Mouse (Mus musculus) embryonic stem cell, embryonic (primary cell): Measurements from ENCODE around the gene Tmem86b.
"Not testable (repeated sequence)": the region's sequence is repeated elsewhere in the genome, so short reads cannot be mapped to it uniquely, and the experiment has no call there.

Experiments used
- CTCF ChIA-PET, 4 experiments: fragments of 300-600 bp in 2 of 4; fragments of 350-600 bp in 2 of 4; sonication (Branson Sonifier 250); formaldehyde crosslinking; loops; one replicate each; lab custom pipeline; 2022; ENCODE audit warnings: inconsistent platforms in 2 of 4; lab: Charles Lee
- POLR2A ChIA-PET, 4 experiments: fragments of 300-600 bp in 2 of 4; fragments of 350-600 bp in 2 of 4; sonication (Branson Sonifier 250); formaldehyde crosslinking; loops; one replicate each; lab custom pipeline; 2022; ENCODE audit warnings: antibody characterized with exemption in 4 of 4, inconsistent platforms in 1 of 4; lab: Charles Lee

Tmem86b gene

GRCm38 (mm10) chr7:4624343-4624742 is 6.9 kb downstream of the Tmem86b start:
- POLR2A ChIA-PET, result interaction anchor here in 3 of 4 experiments (1.0 to 2.4 kb wide), 7 partner anchors 12 to 276 kb away, joined by 3 to 8 read pairs (median 3); partner anchors contain the start of genes Dnaaf3 (in 1 of the 3), Rpl28 (in 1 of the 3) and Ube2s (in 1 of the 3)

DNA sequence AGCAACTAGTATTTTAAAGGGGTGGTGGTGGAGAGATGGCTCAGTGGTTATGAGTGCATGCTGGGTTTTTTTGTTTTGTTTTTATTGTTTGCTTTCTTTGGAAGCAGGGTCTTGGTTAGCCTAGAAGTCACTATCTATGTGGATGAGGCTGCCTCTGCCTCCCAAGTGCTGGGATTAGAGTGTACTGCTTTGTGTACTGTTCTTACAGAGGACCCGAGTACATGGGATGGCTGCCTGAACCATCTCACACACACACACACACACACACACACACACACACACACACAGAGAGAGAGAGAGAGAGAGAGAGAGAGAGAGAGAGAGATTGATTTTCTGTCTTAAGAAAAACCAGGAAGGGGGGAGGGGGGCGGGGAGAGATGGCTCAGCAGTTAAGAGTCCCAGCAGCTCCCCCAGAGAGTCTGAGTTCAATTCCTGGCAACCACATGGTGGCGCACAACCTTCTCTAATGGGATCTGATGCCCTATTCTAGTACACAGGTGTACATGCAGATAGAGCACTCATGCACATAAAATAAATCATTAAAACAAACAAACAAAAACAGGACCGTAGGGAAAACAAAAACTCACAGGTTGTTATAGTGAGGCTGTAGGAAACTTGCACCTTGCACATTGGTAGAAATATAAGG is 7.6 kb downstream of the Tmem86b start:
- POLR2A ChIA-PET, result interaction anchor here in 3 of 4 experiments (0.7 to 2.4 kb wide), 11 partner anchors 9 to 243 kb away, joined by 3 to 8 read pairs (median 3); partner anchors contain the start of genes Ube2s (in 2 of the 3), Cox6b2 (in 1 of the 3), Dnaaf3 (in 1 of the 3) and Rpl28 (in 1 of the 3)
- CTCF ChIA-PET, result interaction anchor here (0.6 to 1.8 kb wide), 29 partner anchors 8 to 390 kb away, joined by 3 to 11 read pairs (median 4); partner anchors contain the start of genes Isoc2a (in 1 of the 4), Kmt5c (in 1 of the 4), Tmem238 (in 1 of the 4) and Tnni3 (in 1 of the 4)

More at GRCm38 (mm10) chr7:4624343-4624742, 6.9 kb downstream of the Tmem86b start:
- CTCF ChIA-PET, result interaction anchor here (0.6 to 1.8 kb wide), 19 partner anchors 9 to 340 kb away, joined by 3 to 11 read pairs (median 4); partner anchors contain the start of genes Isoc2a (in 1 of the 4), Kmt5c (in 1 of the 4), Rpl28 (in 1 of the 4) and Tmem238 (in 1 of the 4)

DNA sequence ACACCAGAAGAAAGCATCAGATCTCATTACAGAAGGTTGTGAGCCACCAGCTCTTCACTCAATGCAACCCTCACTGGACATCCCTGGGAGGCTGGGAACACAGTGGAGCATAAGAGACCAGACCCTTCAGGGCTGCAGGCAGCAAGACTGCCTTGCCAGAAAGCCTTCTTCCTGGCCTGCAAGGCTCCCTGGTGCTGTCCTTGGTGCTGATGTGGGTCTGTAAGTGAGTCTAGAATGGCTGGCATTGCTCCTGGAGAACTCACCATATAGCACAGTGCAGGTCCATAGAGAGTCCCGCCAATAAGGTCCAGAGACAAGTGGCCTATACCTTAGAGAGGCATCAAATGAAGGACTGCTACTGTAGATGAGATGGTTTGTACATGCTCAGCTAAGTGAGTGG is 11.2 kb downstream of the Tmem86b start:
- CTCF ChIA-PET, result interaction anchor here in 1 of 4 experiments (0.6 kb wide), 1 partner anchor 59 kb away, joined by 4 read pairs; no protein-coding TSS in a partner anchor
- POLR2A ChIA-PET, result interaction anchor here in 3 of 4 experiments (0.6 to 1.4 kb wide), 4 partner anchors 173 to 247 kb away, joined by 3 to 4 read pairs (median 3); partner anchors contain the start of genes Rpl28 (in 1 of the 3) and Ube2s (in 1 of the 3)

DNA sequence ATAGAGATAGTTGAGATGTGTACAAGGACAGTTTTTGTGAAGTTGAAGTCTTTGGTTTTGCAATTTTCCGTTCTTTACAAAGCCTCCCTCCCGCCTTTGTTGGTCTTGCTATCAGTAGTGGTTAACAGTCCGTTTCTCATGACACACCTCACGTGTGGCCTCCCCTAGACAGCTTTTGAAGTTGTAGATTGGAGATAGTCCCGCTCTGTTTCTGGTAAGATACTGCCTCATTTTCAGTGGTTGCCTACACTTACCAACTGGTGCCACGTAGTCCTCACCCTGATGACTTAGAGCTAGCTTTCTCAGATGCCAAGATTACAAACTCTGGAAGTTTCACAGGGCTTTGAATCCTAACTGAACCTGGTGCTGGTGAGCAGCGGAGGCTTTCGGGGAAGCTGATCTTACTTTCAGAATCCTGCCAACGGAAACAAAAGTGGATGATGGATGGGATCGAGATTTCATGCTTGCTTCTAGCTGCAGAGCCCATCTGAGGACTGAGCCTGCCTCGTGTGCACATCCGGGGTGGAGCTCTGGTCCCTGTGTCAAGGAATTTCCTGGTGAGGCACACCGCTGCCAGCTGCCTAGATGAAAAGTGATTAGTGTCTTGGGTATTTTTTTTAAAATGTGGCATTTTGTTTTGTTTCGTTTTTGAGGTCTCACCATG is 17.4 kb downstream of the Tmem86b start:
- ChIA-PET POLR2A (interaction anchor here in 3 of 4 experiments (0.5 to 1.1 kb wide), 7 partner anchors 112 to 394 kb away, joined by 3 to 7 read pairs (median 3); partner anchors contain the start of genes Ube2s (in 2 of the 3), Ppp1r12c (in 1 of the 3) and Ssc5d (in 1 of the 3)), CTCF (interaction anchor here in 3 of 4 experiments (0.6 to 1.1 kb wide), 3 partner anchors 10 to 291 kb away, joined by 3 to 5 read pairs (median 3); no protein-coding TSS in a partner anchor)

DNA sequence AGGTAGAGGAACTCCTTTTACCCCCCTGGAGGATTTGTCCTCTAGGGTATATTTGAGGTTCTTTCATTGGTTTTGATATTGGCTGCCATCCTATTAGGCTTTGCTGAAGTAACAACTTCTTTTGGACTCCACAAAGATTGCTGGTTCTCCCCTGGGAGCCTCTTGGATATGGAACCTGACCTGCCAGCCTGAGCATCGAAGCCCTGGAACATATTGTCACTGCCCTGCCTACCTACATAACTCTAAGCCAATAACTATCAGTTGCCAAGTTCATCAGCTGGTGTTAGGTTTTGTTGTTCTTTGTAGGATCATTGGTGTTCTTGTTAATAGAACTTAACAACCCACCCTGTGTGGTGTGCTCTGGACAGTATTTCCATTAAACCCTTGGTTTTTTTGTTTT is 18.3 kb downstream of the Tmem86b start:
- CTCF ChIA-PET, result interaction anchor here in 1 of 4 experiments (0.6 kb wide), 1 partner anchor 69 kb away, joined by 3 read pairs; no protein-coding TSS in a partner anchor
- POLR2A ChIA-PET, result interaction anchor here in 2 of 4 experiments (1.2 to 2.0 kb wide), 3 partner anchors 140 to 180 kb away, joined by 5 to 6 read pairs (median 5); partner anchors contain the start of genes Rpl28 (in 2 of the 2) and Cox6b2 (in 1 of the 2)

GRCm38 (mm10) chr7:4612386-4612785 is 18.8 kb downstream of the Tmem86b start:
- CTCF ChIA-PET, result interaction anchor here in 3 of 4 experiments (0.6 to 1.3 kb wide), 5 partner anchors 11 to 69 kb away, joined by 3 to 12 read pairs (median 4); partner anchors contain the start of gene Ppp6r1 (in 1 of the 3)
- POLR2A ChIA-PET, result interaction anchor here in 3 of 4 experiments (0.7 to 2.0 kb wide), 11 partner anchors 12 to 200 kb away, joined by 3 to 8 read pairs (median 5); partner anchors contain the start of genes Rpl28 (in 2 of the 3), Ube2s (in 2 of the 3) and Cox6b2 (in 1 of the 3)

GRCm38 (mm10) chr7:4611921-4612341 is 19.3 kb downstream of the Tmem86b start:
- ChIA-PET POLR2A (interaction anchor here in 3 of 4 experiments (0.7 to 2.0 kb wide), 12 partner anchors 12 to 201 kb away, joined by 3 to 8 read pairs (median 4); partner anchors contain the start of genes Rpl28 (in 2 of the 3), Ube2s (in 2 of the 3) and Cox6b2 (in 1 of the 3)), CTCF (interaction anchor here in 2 of 4 experiments (0.7 to 1.3 kb wide), 4 partner anchors 12 to 68 kb away, joined by 3 to 12 read pairs (median 4); partner anchors contain the start of gene Ppp6r1 (in 1 of the 2))

DNA sequence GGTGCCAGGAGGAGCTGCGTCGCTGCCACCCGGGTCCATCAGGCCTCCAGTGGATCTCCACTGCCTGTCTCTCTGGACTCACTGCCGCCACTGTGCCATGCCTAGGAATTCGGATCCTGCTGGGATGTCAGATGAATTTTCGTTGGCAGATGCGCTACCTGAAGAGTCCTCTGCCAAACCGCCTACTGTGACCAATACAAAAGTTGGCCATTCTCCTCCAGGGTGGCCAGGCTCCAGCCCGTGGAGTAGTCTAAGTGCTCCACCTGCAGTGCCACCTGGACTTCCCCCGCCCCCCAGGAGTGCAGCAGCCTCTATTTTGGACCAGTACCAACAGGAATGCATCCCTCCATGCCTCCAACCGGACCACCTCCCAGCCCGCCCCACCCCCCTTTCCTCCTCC is 19.7 kb downstream of the Tmem86b start:
- ChIA-PET POLR2A (interaction anchor here in 2 of 4 experiments (0.9 to 2.0 kb wide), 11 partner anchors 12 to 201 kb away, joined by 3 to 8 read pairs (median 5); partner anchors contain the start of genes Rpl28 (in 2 of the 2), Ube2s (in 2 of the 2) and Cox6b2 (in 1 of the 2)), CTCF (interaction anchor here in 2 of 4 experiments (0.7 to 1.3 kb wide), 4 partner anchors 12 to 68 kb away, joined by 3 to 12 read pairs (median 4); partner anchors contain the start of gene Ppp6r1 (in 1 of the 2))

DNA sequence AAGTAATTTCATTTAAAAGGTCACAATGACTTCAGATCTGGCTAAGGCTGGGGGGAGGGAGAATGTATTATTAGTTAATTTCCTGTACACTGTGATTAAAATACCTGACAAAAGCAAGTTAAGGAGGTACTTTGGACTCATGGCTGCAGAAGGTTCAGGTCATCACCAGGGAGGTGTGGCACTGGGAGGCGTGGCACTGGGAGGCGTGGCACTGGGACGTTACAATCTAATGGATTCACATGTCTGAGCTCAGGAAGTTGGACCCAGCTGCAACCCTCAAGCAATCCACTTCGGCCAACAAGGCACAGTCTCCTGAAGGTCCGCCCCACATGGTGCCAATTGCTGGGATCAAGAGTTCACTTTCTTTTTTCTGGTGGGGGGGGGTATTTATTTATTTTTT is 23.2 kb downstream of the Tmem86b start:
- ChIA-PET POLR2A (no interaction called here), CTCF (interaction anchor here in 1 of 4 experiments (0.6 kb wide), 1 partner anchor 326 kb away, joined by 5 read pairs; no protein-coding TSS in a partner anchor)

GRCm38 (mm10) chr7:4603873-4604272 is 27.3 kb downstream of the Tmem86b start, which contains the start of gene Ptprh:
Gene Ptprh (minus strand): TSS chr7:4604041.
- POLR2A ChIA-PET, result interaction anchor here in 3 of 4 experiments (0.6 to 1.6 kb wide), 7 partner anchors 189 to 511 kb away, joined by 3 to 5 read pairs (median 4); partner anchors contain the start of genes Rpl28 (in 2 of the 3) and Ube2s (in 1 of the 3)
- CTCF ChIA-PET, result interaction anchor here in 1 of 4 experiments (0.6 kb wide), 1 partner anchor 44 kb away, joined by 3 read pairs; no protein-coding TSS in a partner anchor

DNA sequence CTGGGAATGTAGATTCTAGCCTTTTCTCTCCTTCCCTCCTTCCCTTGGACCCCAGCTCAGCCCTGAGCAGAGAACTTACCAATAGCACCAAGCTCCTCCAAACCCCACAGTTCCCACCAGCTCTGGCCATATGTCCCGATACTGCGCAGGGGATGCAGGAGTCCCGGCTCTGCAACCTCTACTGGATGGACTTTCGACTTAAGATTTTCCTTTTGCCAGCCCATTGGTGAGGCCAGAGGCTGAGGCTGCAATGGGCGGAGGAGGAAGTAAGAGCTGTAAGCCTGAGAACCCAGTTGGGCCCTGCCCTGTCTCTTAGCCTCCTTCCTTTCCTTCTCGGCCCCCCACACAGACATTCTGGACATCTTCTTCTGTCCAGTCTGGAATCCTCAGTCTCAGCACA is 28.3 kb downstream of the Tmem86b start:
- ChIA-PET CTCF (interaction anchor here in 2 of 4 experiments (0.6 kb wide), 2 partner anchors 41 to 45 kb away, joined by 3 read pairs; no protein-coding TSS in a partner anchor), POLR2A (interaction anchor here in 1 of 4 experiments (1.4 kb wide), 1 partner anchor 325 kb away, joined by 3 read pairs; no protein-coding TSS in a partner anchor)

DNA sequence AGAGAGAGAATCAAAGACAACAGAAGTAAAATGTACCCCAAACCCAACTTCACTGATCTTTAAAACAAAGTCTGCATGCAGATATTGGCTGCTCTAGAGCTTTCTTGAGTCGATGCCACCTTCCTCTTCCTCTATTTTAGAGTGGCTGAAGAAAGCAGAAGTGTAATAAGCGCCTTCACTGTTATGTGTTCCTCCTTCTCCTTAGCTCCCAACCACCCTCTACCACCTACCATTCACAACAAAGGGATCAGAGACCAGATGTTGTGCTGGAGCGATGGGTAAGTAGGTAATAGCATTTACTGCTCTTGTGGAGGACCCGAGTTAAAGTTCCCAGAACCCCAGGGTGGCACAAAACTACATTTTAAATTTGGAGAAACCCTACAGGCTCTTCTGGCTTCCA is 34.2 kb downstream of the Tmem86b start:
- POLR2A ChIA-PET, result not testable (repeated sequence)
- CTCF ChIA-PET, result interaction anchor here in 1 of 4 experiments (0.7 kb wide), 1 partner anchor 70 kb away, joined by 4 read pairs; no protein-coding TSS in a partner anchor

DNA sequence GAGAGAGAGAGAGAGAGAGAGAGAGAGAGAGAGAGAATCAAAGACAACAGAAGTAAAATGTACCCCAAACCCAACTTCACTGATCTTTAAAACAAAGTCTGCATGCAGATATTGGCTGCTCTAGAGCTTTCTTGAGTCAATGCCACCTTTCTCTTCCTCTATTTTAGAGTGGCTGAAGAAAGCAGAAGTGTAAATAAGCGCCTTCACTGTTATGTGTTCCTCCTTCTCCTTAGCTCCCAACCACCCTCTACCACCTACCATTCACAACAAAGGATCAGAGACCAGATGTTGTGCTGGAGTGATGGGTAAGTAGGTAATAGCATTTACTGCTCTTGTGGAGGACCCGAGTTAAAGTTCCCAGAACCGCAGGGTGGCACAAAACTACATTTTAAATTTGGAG is 49.7 kb downstream of the Tmem86b start:
- CTCF ChIA-PET, POLR2A ChIA-PET: not testable (repeated sequence)
